Mouse (Mus musculus) heart, adult 2 months (tissue): ENCODE data around the gene Pcbp4.

Experiments
- CTCF ChIP-seq: fragments of 200-600 bp; IDR thresholded peaks from 2 replicates; pipeline ENCODE4 v1.8.1; 2022; ENCODE audit warnings: antibody characterized with exemption, mild to moderate bottlenecking, moderate library complexity
- POLR2A ChIP-seq: fragments of 200-500 bp; IDR thresholded peaks from 2 replicates; pipeline ENCODE4 v1.6.1; 2011; ENCODE audit warnings: mild to moderate bottlenecking, low read depth, low read length, control low read depth; ENCODE audit not compliant: insufficient read depth

GRCm38 (mm10) chr9:106420608-106421007, 32.5 kb upstream of the Pcbp4 start:
- TF ChIP-seq CTCF (no peak), POLR2A (no peak)
